Mouse (Mus musculus) bone marrow, adult 2 months (tissue): Measurements from ENCODE around the gene Col6a1.

Experiments used
- CTCF ChIP-seq: fragments of 200-500 bp; IDR thresholded peaks from 2 replicates; pipeline ENCODE4 v1.5.1; 2011; ENCODE audit warnings: low read length, control low read depth; ENCODE audit not compliant: control insufficient read depth, insufficient read depth
- POLR2A ChIP-seq: fragments of 200-500 bp; IDR thresholded peaks from 2 replicates; pipeline ENCODE4 v1.6.1; 2011; ENCODE audit warnings: low read depth, mild to moderate bottlenecking, control low read depth, low read length, borderline replicate concordance; ENCODE audit not compliant: control insufficient read depth

- TF ChIP-seq CTCF (no peak), POLR2A (no peak)
Observed at GRCm38 (mm10) chr10:76674581-76674980, 51.4 kb downstream of the Col6a1 start.
